Mouse (Mus musculus) forebrain, embryonic 11.5 days (tissue): ENCODE data around the gene Ppp6r1. TPM values are rescaled to one million over a fixed set of nuclear protein-coding genes. Genes with fewer than 3 reads are reported as not detected.

ENCODE experiments used
- ATAC-seq: fragments of 200-750 bp; cut with Nextera tagmentation; replicated peaks from 2 replicates; pipeline ENCODE4 v1.8.0; 2017; ENCODE audit warnings: moderate TSS enrichment; ENCODE audit not compliant: low FRiP score
- DNase-seq: peaks from one replicate; pipeline ENCODE4 v3.0.0-alpha.2; 2017; ENCODE audit warnings: low spot score
- H3K27ac ChIP-seq: fragments of 300-500 bp; sonication (generic); 2 replicates; pipeline ENCODE4 v1.5.1; 2014; ENCODE audit warnings: low read depth, low read length
- H3K27me3 ChIP-seq: fragments of 300-500 bp; sonication (generic); 2 replicates; pipeline ENCODE4 v1.6.1; 2014; ENCODE audit warnings: mild to moderate bottlenecking, low read length, mixed read lengths; ENCODE audit not compliant: control insufficient read depth, insufficient read depth
- H3K36me3 ChIP-seq: fragments of 300-500 bp; sonication (generic); 2 replicates; pipeline ENCODE4 v1.6.1; 2014; ENCODE audit warnings: mild to moderate bottlenecking, low read length, moderate library complexity, mixed read lengths; ENCODE audit not compliant: control insufficient read depth, insufficient read depth
- H3K4me1 ChIP-seq: fragments of 300-500 bp; sonication (generic); replicated peaks from 2 replicates; pipeline ENCODE4 v1.6.1; 2014; ENCODE audit warnings: low read length, mixed read lengths; ENCODE audit not compliant: control insufficient read depth, insufficient read depth
- H3K4me2 ChIP-seq: fragments of 300-500 bp; sonication (generic); 2 replicates; pipeline ENCODE4 v1.6.1; 2014; ENCODE audit warnings: low read depth, mild to moderate bottlenecking, low read length, moderate library complexity, mixed read lengths; ENCODE audit not compliant: severe bottlenecking
- H3K4me3 ChIP-seq: fragments of 300-500 bp; sonication (generic); 2 replicates; pipeline ENCODE4 v1.5.1; 2014; ENCODE audit warnings: low read depth, low read length
- H3K9ac ChIP-seq: fragments of 300-500 bp; sonication (generic); 2 replicates; pipeline ENCODE4 v1.6.1; 2014; ENCODE audit warnings: low read length
- H3K9me3 ChIP-seq: fragments of 300-500 bp; sonication (generic); 2 replicates; pipeline ENCODE4 v1.6.1; 2016; ENCODE audit warnings: low read length, mixed read lengths; ENCODE audit not compliant: control insufficient read depth
- WGBS: fragments of 180-500 bp; shearing (Covaris S2); extraction: QIAGEN DNeasy Blood & Tissue Kit; methylation state at CpG from one replicate; pipeline ENCODE4 v1.1.7; 2014; 5-methylcytosine and 5-hydroxymethylcytosine counted together
- polyA plus RNA-seq: library from polyadenylated mRNA; unstranded; fragments of >200 nt; fragmentation: Nextera tagmentation; extraction: Ambion mirVana; gene quantifications from 2 replicates; pipeline ENCODE4 v1.2.1, GENCODE M21; 2014

Gene Ppp6r1
- polyA plus RNA-seq, 1 experiment from 2014 or later: 7.1 TPM

- Histone ChIP-seq H3K9ac (peak overlapping the region; percentile 63), H3K9me3 (no peaks in the 10 kb centered on the region), H3K4me3 (peak overlapping the region; percentile 77), H3K27me3 (no peaks in the 10 kb centered on the region), H3K27ac (0 out of 2 replicates have a peak overlapping the region, but pooled peaks have one; percentile 57), H3K4me1 (no peaks in the 10 kb centered on the region; the same call in 1 of the 2 replicates), H3K4me2 (peak overlapping the region; percentile 77), H3K36me3 (no peaks in the 10 kb centered on the region)
- WGBS: 2% methylated on average over 13 of the region's 13 CpGs
- DNase-seq (peak; percentile 65), ATAC-seq (no peak)
Measured at GRCm38 (mm10) chr7:4684203-4684602, 25.4 kb upstream of the Ppp6r1 start.

GRCm38 (mm10) chr7:4683307-4683706, 24.5 kb upstream of the Ppp6r1 start:
- Histone ChIP-seq H3K27ac (no peak overlapping the region), H3K9ac (no peak overlapping the region), H3K27me3 (no peaks in the 10 kb centered on the region), H3K4me1 (no peaks in the 10 kb centered on the region; the same call in 1 of the 2 replicates), H3K9me3 (no peaks in the 10 kb centered on the region), H3K4me3 (no peak overlapping the region), H3K4me2 (no peak overlapping the region), H3K36me3 (no peaks in the 10 kb centered on the region)
- WGBS: 92% methylated on average over 5 of the region's 5 CpGs
- DNase-seq: no peak
- no peak for ATAC-seq

- H3K4me1 ChIP-seq: no peaks in the 10 kb centered on the region
- 92% methylated on average over 7 of the region's 7 CpGs for WGBS
- no peak for DNase-seq
Measured at GRCm38 (mm10) chr7:4675200-4675599, 16.4 kb upstream of the Ppp6r1 start.

GRCm38 (mm10) chr7:4674114-4674731, 15.4 kb upstream of the Ppp6r1 start:
- ATAC-seq: no peak
- H3K9ac ChIP-seq: no peak overlapping the region
- DNase-seq: no peak
- no peaks in the 10 kb centered on the region for H3K27me3 ChIP-seq
- H3K4me1 ChIP-seq: no peaks in the 10 kb centered on the region
- H3K36me3 ChIP-seq: no peaks in the 10 kb centered on the region
- H3K4me3 ChIP-seq: no peak overlapping the region
- no peak overlapping the region for H3K4me2 ChIP-seq
- 92% methylated on average over 12 of the region's 12 CpGs for WGBS
- H3K27ac ChIP-seq: no peak overlapping the region
- no peaks in the 10 kb centered on the region for H3K9me3 ChIP-seq

More at GRCm38 (mm10) chr7:4675200-4675599, 16.4 kb upstream of the Ppp6r1 start:
- Histone ChIP-seq H3K9ac (no peak overlapping the region), H3K9me3 (no peaks in the 10 kb centered on the region), H3K27me3 (no peaks in the 10 kb centered on the region), H3K4me2 (no peak overlapping the region), H3K36me3 (no peaks in the 10 kb centered on the region), H3K27ac (no peak overlapping the region), H3K4me3 (no peak overlapping the region)
- no peak for ATAC-seq

- H3K4me1 ChIP-seq: no peaks in the 10 kb centered on the region
- no peak overlapping the region for H3K27ac ChIP-seq
- H3K36me3 ChIP-seq: no peaks in the 10 kb centered on the region; the same call in 1 of the 2 replicates
- WGBS: 77% methylated on average over 4 of the region's 4 CpGs
- ATAC-seq (no peak), DNase-seq (no peak)
- no peaks in the 10 kb centered on the region for H3K27me3 ChIP-seq
- H3K9me3 ChIP-seq: no peaks in the 10 kb centered on the region
- no peak overlapping the region for H3K4me3 ChIP-seq
- H3K9ac ChIP-seq: no peak overlapping the region
- H3K4me2 ChIP-seq: no peak overlapping the region
Measured at GRCm38 (mm10) chr7:4671956-4672355, 13.1 kb upstream of the Ppp6r1 start.

GRCm38 (mm10) chr7:4670655-4671255, 11.9 kb upstream of the Ppp6r1 start:
- no peaks in the 10 kb centered on the region for H3K27me3 ChIP-seq
- no peak for ATAC-seq
- no peak overlapping the region for H3K4me3 ChIP-seq
- no peaks in the 10 kb centered on the region; the same call in 1 of the 2 replicates for H3K36me3 ChIP-seq
- H3K9ac ChIP-seq: no peak overlapping the region
- H3K4me1 ChIP-seq: no peaks in the 10 kb centered on the region
- 92% methylated on average over 8 of the region's 8 CpGs for WGBS
- H3K4me2 ChIP-seq: no peak overlapping the region
- no peaks in the 10 kb centered on the region for H3K9me3 ChIP-seq
- H3K27ac ChIP-seq: no peak overlapping the region
- DNase-seq: no peak

GRCm38 (mm10) chr7:4669156-4669555, 10.3 kb upstream of the Ppp6r1 start:
- Histone ChIP-seq H3K27me3 (no peaks in the 10 kb centered on the region), H3K4me3 (no peak overlapping the region), H3K9me3 (no peaks in the 10 kb centered on the region), H3K36me3 (no peaks in the 10 kb centered on the region; the same call in 1 of the 2 replicates), H3K27ac (no peak overlapping the region), H3K9ac (no peak overlapping the region), H3K4me2 (no peak overlapping the region), H3K4me1 (no peaks in the 10 kb centered on the region)
- no peak for ATAC-seq
- no peak for DNase-seq
- WGBS: 98% methylated on average over 9 of the region's 9 CpGs

- no peaks in the 10 kb centered on the region for H3K4me1 ChIP-seq
- H3K4me3 ChIP-seq: no peak overlapping the region
- WGBS: 93% methylated on average over 8 of the region's 8 CpGs
- no peak for ATAC-seq
- H3K9me3 ChIP-seq: no peaks in the 10 kb centered on the region
- no peak overlapping the region for H3K27ac ChIP-seq
- no peak for DNase-seq
- H3K27me3 ChIP-seq: no peaks in the 10 kb centered on the region
- no peaks in the 10 kb centered on the region; the same call in 1 of the 2 replicates for H3K36me3 ChIP-seq
- no peak overlapping the region for H3K4me2 ChIP-seq
- H3K9ac ChIP-seq: no peak overlapping the region
Measured at GRCm38 (mm10) chr7:4668506-4668905, 9.7 kb upstream of the Ppp6r1 start.

- H3K4me2 ChIP-seq: no peak overlapping the region
- no peak for DNase-seq
- ATAC-seq: no peak
- 94% methylated on average over 5 of the region's 5 CpGs for WGBS
- H3K4me1 ChIP-seq: no peaks in the 10 kb centered on the region
- no peak overlapping the region for H3K9ac ChIP-seq
- H3K9me3 ChIP-seq: no peaks in the 10 kb centered on the region
- no peaks in the 10 kb centered on the region; the same call in 1 of the 2 replicates for H3K36me3 ChIP-seq
- no peak overlapping the region for H3K4me3 ChIP-seq
- H3K27ac ChIP-seq: no peak overlapping the region
- no peaks in the 10 kb centered on the region for H3K27me3 ChIP-seq
Measured at GRCm38 (mm10) chr7:4666871-4667270, 8.1 kb upstream of the Ppp6r1 start.
